Mouse (Mus musculus) embryonic facial prominence, embryonic 14.5 days (tissue): ENCODE results near the gene Lnpk. TPM values are rescaled to one million over a fixed set of nuclear protein-coding genes. Genes with fewer than 3 reads are reported as not detected.

Source experiments
- ATAC-seq: fragments of 200-750 bp; cut with Nextera tagmentation; 2 replicates; pipeline ENCODE4 v1.8.0; 2017; ENCODE audit warnings: low read depth, moderate number of reproducible peaks, moderate TSS enrichment
- DNase-seq: peaks from one replicate; pipeline ENCODE4 v3.0.0-alpha.2; 2015; ENCODE audit warnings: low spot score
- H3K27ac ChIP-seq: fragments of 300-500 bp; sonication (generic); replicated peaks from 2 replicates; pipeline ENCODE4 v1.5.1; 2014; ENCODE audit warnings: low read depth, mild to moderate bottlenecking, low read length, moderate library complexity
- H3K27me3 ChIP-seq: fragments of 300-500 bp; sonication (generic); replicated peaks from 2 replicates; pipeline ENCODE4 v1.6.1; 2014; ENCODE audit warnings: low read length; ENCODE audit not compliant: control insufficient read depth, insufficient read depth
- H3K36me3 ChIP-seq: fragments of 300-500 bp; sonication (generic); 2 replicates; pipeline ENCODE4 v1.6.1; 2014; ENCODE audit warnings: low read length, mixed read lengths; ENCODE audit not compliant: control insufficient read depth, insufficient read depth
- H3K4me1 ChIP-seq: fragments of 300-500 bp; sonication (generic); 2 replicates; pipeline ENCODE4 v1.6.1; 2014; ENCODE audit warnings: antibody characterized with exemption, low read length; ENCODE audit not compliant: control insufficient read depth, insufficient read depth
- H3K4me2 ChIP-seq: fragments of 300-500 bp; sonication (generic); 2 replicates; pipeline ENCODE4 v1.6.1; 2014; ENCODE audit warnings: low read depth, mild to moderate bottlenecking, low read length, moderate library complexity, mixed read lengths
- H3K4me3 ChIP-seq: fragments of 300-500 bp; sonication (generic); 2 replicates; pipeline ENCODE4 v1.5.1; 2014; ENCODE audit warnings: low read depth, mild to moderate bottlenecking, low read length
- H3K9ac ChIP-seq: fragments of 300-500 bp; sonication (generic); 2 replicates; pipeline ENCODE4 v1.6.1; 2014; ENCODE audit warnings: low read depth, mild to moderate bottlenecking, low read length, moderate library complexity, mixed read lengths
- H3K9me3 ChIP-seq: fragments of 300-500 bp; sonication (generic); 2 replicates; pipeline ENCODE4 v1.6.1; 2016; ENCODE audit warnings: low read length; ENCODE audit not compliant: control insufficient read depth
- WGBS: fragments of 180-500 bp; shearing (Covaris S2); extraction: QIAGEN DNeasy Blood & Tissue Kit; methylation state at CpG from one replicate; pipeline ENCODE4 v1.1.7; 2014; 5-methylcytosine and 5-hydroxymethylcytosine counted together
- polyA plus RNA-seq: library from polyadenylated mRNA; unstranded; fragments of >200 nt; fragmentation: Nextera tagmentation; extraction: Ambion mirVana; gene quantifications from 2 replicates; pipeline ENCODE4 v1.2.1, GENCODE M21; 2014

The Lnpk gene
- polyA plus RNA-seq, 1 experiment from 2014 or later, result 25.5 TPM

DNA sequence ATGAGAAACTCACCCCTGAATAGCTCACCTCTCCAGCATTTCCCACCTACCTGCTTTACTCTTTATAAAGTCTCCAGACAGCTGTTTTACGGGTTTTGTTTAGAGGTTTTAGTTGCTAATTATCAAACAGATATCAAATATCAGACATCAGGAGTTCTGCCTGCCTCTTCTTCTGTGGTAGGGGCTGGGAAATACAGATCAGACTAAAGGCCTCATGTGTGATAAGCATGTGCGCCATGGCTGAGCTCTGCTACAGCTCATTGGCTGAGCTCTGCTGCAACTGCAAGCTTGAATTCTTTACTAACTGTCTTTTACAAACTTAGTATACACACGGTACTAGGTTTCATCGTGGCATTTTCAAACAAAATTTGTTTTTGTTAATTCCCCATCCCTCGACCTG, 23.2 kb upstream of the Lnpk start:
- H3K36me3 ChIP-seq, result no peaks in the 10 kb centered on the region
- no peak overlapping the region for H3K9ac ChIP-seq
- H3K27ac ChIP-seq, result no peak overlapping the region
- H3K4me2 ChIP-seq, result no peak overlapping the region
- DNase-seq (no peak), ATAC-seq (no peak)
- H3K4me1 ChIP-seq, result 0 out of 2 replicates have a peak, but pooled peaks cover 6% of the 10 kb centered on the region
- no peaks in the 10 kb centered on the region for H3K9me3 ChIP-seq
- H3K4me3 ChIP-seq, result no peak overlapping the region
- WGBS, result 72% methylated on average over 5 of the region's 5 CpGs
- H3K27me3 ChIP-seq, result no peaks in the 10 kb centered on the region

DNA sequence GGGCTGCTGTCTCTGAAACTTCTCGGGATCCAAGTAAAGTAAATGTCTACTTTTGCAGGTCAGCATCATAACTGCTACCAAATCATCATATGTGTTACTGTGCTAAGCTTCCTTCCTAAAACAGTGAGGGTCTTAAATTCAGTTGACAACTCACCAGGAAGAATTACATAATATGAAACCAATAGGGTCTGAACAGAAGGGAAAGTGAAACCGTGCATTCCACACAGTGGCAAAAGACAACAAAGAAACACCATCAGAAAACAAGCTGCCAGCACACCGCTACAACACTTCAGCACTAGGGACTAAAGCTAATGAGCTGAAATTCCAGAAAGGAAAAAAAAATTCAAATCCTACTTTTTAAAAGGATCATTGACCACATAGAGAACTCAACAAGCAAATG, 17.9 kb upstream of the Lnpk start:
- H3K27ac ChIP-seq, result no peak overlapping the region
- H3K4me3 ChIP-seq, result no peak overlapping the region
- 79% methylated on average over 3 of the region's 3 CpGs for WGBS
- no peak for DNase-seq
- ATAC-seq, result no peak
- no peaks in the 10 kb centered on the region for H3K36me3 ChIP-seq
- H3K4me2 ChIP-seq, result no peak overlapping the region
- H3K4me1 ChIP-seq, result 0 out of 2 replicates have a peak, but pooled peaks cover 6% of the 10 kb centered on the region
- no peak overlapping the region for H3K9ac ChIP-seq
- H3K9me3 ChIP-seq, result no peaks in the 10 kb centered on the region
- no peaks in the 10 kb centered on the region for H3K27me3 ChIP-seq

DNA sequence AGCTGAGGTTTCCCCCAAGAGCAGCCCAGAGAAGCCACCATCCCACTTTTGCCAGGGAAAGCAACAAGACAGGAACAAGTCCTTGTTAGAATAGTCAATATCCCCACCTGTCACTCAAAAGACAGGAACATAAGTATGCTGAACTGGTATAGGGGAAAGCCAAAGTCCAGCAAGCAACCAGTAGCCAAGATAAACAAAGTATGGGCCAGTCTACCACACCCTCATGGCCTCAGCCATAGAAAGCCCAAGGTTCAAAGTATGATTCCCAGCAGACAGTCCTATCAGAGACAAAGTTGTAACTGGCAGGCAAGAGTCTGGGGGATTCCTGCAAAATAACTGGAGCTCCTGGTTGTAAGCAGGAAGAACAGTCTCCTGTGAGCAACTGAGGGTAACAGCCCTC, 16.9 kb upstream of the Lnpk start:
- Histone ChIP-seq H3K27ac (no peak overlapping the region), H3K4me1 (no peaks in the 10 kb centered on the region), H3K9me3 (no peaks in the 10 kb centered on the region), H3K4me2 (no peak overlapping the region), H3K27me3 (no peaks in the 10 kb centered on the region), H3K4me3 (no peak overlapping the region), H3K36me3 (no peaks in the 10 kb centered on the region), H3K9ac (no peak overlapping the region)
- ATAC-seq (no peak), DNase-seq (no peak)

DNA sequence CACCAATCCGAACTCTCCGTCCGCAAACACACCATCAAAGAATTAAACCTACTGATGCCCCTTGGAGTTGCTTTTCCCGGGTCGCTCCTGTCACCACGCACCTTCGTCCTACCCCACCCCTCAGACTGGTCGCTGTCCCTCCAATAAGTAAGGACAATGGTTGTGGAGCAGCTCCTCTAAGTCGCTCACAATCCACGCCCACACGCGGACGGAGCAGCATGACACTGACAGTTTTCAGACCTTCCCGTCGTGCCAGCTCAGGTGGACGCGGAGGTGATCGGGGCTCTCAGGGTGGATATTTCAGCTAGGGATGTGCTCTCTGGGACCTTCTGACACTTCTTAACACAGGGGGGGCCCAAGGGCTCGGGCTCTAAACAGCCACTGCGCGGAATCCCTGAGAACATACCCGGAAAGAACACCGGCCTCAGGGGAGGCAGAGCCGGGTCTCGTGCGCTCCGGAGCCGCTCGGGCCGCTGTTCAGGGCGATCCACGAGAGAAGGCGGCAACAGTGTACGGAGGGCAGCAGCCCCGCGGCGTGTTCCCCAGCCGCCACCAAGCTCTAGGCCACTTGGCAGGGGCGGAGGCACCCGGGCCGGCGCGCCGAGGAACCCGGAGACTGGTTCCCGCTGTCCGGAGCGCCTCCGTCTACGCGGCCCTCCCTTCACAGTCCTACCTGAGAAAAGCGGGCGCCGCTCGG, 941 bp downstream of the Lnpk start:
- H3K4me1 ChIP-seq, result peaks cover 4% of the 10 kb centered on the region; the same call in 1 of the 2 replicates
- DNase-seq, result peak; percentile 44
- H3K36me3 ChIP-seq, result no peaks in the 10 kb centered on the region
- H3K9ac ChIP-seq, result peak overlapping the region; percentile 93
- no peaks in the 10 kb centered on the region for H3K27me3 ChIP-seq
- H3K9me3 ChIP-seq, result no peaks in the 10 kb centered on the region
- peak overlapping the region; percentile 79 for H3K4me2 ChIP-seq
- peak overlapping the region; percentile 67; the same call in 1 of the 2 replicates for H3K27ac ChIP-seq
- ATAC-seq, result peak; percentile 81
- H3K4me3 ChIP-seq, result peak overlapping the region; percentile 98
- WGBS, result under 1% methylated on average over 24 of the region's 55 CpGs

DNA sequence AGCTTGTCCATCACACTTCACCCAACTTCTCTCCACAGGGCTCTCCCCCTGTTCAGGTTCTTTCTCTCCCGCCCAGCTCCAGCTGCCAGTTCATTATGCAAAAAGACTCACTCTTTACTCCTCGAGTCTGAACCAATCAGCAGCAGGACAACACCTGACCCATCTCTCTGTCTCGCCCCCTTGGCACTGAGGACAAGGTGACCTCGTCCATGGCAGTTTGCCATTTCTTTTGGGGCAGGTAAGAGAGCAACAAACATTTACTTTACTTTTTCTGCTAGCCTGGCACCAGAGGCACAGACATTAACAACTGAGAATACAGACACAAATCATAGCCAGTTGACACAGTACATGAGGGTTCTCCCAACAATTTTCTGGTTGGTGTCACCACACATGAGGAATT, 8.8 kb downstream of the Lnpk start:
- WGBS, result 71% methylated on average over 4 of the region's 4 CpGs
- DNase-seq (no peak), ATAC-seq (no peak)
- H3K4me2 ChIP-seq, result no peak overlapping the region
- H3K4me3 ChIP-seq, result no peak overlapping the region
- H3K9me3 ChIP-seq, result no peaks in the 10 kb centered on the region
- H3K36me3 ChIP-seq, result peaks cover 15% of the 10 kb centered on the region
- H3K27ac ChIP-seq, result no peak overlapping the region
- H3K4me1 ChIP-seq, result no peaks in the 10 kb centered on the region
- no peak overlapping the region for H3K9ac ChIP-seq
- H3K27me3 ChIP-seq, result no peaks in the 10 kb centered on the region

DNA sequence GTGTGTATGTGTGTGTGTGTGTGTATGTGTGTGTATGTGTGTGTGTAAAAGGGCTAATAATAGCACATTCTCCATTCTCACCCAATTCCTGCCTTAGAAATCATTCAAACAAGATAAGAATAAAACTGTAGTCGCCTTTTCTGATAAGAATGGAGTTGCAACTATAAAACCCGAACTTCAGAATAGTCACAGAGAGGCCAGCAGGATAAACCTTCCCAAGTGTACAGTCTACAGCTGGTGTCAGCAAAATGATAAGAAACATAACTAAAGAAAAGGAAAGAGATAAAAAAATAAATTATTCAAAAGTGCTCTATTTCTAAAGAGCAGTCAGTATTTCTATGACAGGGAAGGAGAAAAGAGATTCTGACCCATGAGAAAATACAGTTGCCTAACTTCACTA, 19.4 kb downstream of the Lnpk start:
- no peak overlapping the region for H3K9ac ChIP-seq
- WGBS, result 90% methylated on average over 2 of the region's 2 CpGs
- H3K4me1 ChIP-seq, result no peaks in the 10 kb centered on the region
- no peak overlapping the region for H3K27ac ChIP-seq
- no peaks in the 10 kb centered on the region for H3K27me3 ChIP-seq
- H3K9me3 ChIP-seq, result no peaks in the 10 kb centered on the region
- no peak for ATAC-seq
- DNase-seq, result no peak
- peaks cover 14% of the 10 kb centered on the region for H3K36me3 ChIP-seq
- H3K4me3 ChIP-seq, result no peak overlapping the region
- no peak overlapping the region for H3K4me2 ChIP-seq

DNA sequence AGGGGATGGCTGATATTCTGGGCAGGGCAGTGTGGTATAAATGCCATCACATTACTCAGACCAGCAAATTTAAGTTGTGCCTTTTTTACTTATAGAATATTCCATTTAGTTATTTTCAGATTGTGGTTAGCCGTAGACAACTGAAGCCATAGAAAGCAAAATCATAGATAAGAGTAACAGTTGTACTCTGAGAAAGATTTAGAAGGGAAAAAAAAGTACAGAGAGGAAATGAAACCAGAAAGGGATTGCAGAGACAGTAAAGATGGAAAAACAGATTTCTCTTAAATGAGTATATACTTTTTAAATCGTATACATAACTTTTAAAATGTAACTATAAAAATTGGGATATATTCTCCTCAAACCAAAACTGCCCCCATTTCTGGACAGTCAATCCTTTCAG, 20.1 kb downstream of the Lnpk start:
- DNase-seq, result no peak
- 89% methylated on average over 2 of the region's 2 CpGs for WGBS
- H3K27ac ChIP-seq, result no peak overlapping the region

DNA sequence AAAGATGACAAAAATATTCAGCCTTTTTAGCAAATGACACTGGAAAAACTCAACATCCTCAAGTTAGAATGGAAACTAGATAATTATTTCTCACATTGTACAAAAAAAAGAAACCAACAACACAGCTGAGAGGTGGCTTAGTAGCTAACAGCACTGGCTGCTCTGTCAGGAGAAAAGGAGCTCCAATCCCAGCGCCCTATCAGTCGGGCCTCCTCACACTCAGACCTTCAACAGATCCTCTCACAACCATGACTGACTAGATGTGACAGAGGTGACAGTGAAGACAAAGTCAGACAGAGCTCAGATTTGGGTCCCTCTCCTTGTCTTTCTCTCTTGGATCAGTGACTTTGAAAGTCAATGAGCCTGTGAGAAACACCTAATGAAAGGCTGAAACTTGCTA, 21.8 kb downstream of the Lnpk start:
- no peak overlapping the region for H3K27ac ChIP-seq
- DNase-seq, result no peak
- 87% methylated on average over 2 of the region's 2 CpGs for WGBS
- H3K4me1 ChIP-seq, result no peaks in the 10 kb centered on the region
- no peak overlapping the region for H3K9ac ChIP-seq
- no peak overlapping the region for H3K4me2 ChIP-seq
- no peaks in the 10 kb centered on the region for H3K27me3 ChIP-seq
- no peak for ATAC-seq
- H3K4me3 ChIP-seq, result no peak overlapping the region
- H3K9me3 ChIP-seq, result no peaks in the 10 kb centered on the region
- peaks cover 31% of the 10 kb centered on the region for H3K36me3 ChIP-seq

More for the DNA sequence above, 20.1 kb downstream of the Lnpk start:
- no peak overlapping the region for H3K4me2 ChIP-seq
- H3K9ac ChIP-seq, result no peak overlapping the region
- H3K4me1 ChIP-seq, result no peaks in the 10 kb centered on the region
- ATAC-seq, result no peak
- no peaks in the 10 kb centered on the region for H3K9me3 ChIP-seq
- no peaks in the 10 kb centered on the region for H3K27me3 ChIP-seq
- H3K36me3 ChIP-seq, result peaks cover 17% of the 10 kb centered on the region
- no peak overlapping the region for H3K4me3 ChIP-seq

DNA sequence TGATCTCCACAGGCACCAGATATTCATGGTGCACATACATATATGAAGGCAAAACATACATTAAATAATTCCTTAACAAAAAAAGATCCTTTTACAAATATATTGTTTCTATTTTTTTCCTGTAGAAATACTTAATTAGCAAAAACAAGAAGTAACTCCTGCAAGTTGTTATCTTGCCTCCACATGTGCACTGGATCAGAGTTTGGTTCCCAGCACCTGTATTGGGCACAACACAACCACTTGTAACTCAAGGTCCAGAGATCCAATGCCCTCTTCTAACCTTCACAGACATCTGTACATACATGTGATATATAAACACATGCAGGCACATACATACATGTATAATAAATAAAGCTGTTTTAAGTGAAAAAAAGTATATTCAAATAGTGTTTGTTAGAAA, 27.3 kb downstream of the Lnpk start:
- Histone ChIP-seq H3K9ac (no peak overlapping the region), H3K4me1 (no peaks in the 10 kb centered on the region), H3K27me3 (no peaks in the 10 kb centered on the region)

More for the DNA sequence above, 27.3 kb downstream of the Lnpk start:
- Histone ChIP-seq H3K4me3 (no peak overlapping the region), H3K36me3 (peaks cover 18% of the 10 kb centered on the region; the same call in 1 of the 2 replicates), H3K27ac (no peak overlapping the region), H3K4me2 (no peak overlapping the region), H3K9me3 (no peaks in the 10 kb centered on the region)
- DNase-seq (no peak), ATAC-seq (no peak)
